Mouse (Mus musculus): ENCODE results near the gene Foxe1. TPM values are rescaled to one million over a fixed set of nuclear protein-coding genes. Genes with fewer than 3 reads are reported as not detected.

The Foxe1 gene
- polyA plus RNA-seq, 1 experiment from 2014 or later, result not detected

DNA sequence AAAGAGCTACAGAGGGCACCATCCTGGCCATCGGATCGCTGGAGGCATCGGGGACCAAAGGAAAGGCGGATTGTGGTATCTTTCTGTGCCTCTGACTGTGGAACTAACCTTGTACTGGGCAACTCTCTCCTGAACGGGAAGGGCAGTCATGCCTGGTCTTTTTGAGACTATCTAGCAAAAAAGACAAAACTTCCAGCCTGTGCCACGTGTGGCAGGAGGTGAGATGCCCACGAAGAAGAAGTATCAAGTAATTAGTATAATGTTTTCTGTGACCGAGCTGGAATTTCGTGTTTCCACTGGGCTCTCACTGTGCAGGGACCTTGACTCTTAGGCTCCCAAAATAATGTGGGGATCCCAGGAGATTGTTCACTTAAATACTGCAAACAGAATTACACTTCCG, 4.4 kb upstream of the Foxe1 start:
- Histone ChIP-seq H3K27ac (no peak overlapping the region), H3K27me3 (peaks cover 94% of the 10 kb centered on the region), H3K36me3 (no peaks in the 10 kb centered on the region), H3K4me1 (peaks cover 22% of the 10 kb centered on the region), H3K4me3 (replicated peaks) (no peak overlapping the region; the same call in 1 of the 2 replicates), H3K4me2 (no peak overlapping the region), H3K9me3 (replicated peaks) (no peaks in the 10 kb centered on the region), H3K9ac (no peak overlapping the region)
- 11% methylated on average over 10 of the region's 10 CpGs for WGBS
- ATAC-seq (replicated peaks; ENCODE audit: low FRiP score), result no peak

DNA sequence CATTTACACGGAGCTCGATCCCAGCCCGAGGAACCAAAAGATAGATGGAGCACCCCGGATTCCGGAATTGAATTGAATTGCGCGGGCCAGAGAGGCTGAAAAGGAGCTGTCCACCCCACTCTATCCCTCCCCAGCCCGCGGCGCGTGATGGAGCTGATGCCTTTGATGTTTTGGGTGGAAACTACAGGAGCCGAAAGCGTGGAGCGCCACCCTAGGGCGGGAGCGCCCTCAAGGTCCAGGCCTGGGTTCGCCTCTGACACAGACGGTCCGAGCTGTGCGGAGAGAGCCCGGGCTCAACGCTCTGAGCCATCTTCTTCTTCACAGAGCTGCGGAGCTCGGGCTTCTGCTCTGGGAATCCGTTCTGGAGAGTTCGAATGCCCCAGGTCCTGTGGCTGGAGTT, 3.8 kb upstream of the Foxe1 start:
- Histone ChIP-seq H3K4me2 (0 out of 2 replicates have a peak overlapping the region, but pooled peaks have one; percentile 12), H3K9me3 (replicated peaks) (no peaks in the 10 kb centered on the region), H3K9ac (no peak overlapping the region), H3K27ac (no peak overlapping the region), H3K4me1 (peaks cover 27% of the 10 kb centered on the region), H3K4me3 (replicated peaks) (peak overlapping the region; percentile 7; the same call in 1 of the 2 replicates), H3K36me3 (no peaks in the 10 kb centered on the region), H3K27me3 (peaks cover 94% of the 10 kb centered on the region)
- no peak for ATAC-seq (replicated peaks; ENCODE audit: low FRiP score)
- under 1% methylated on average over 26 of the region's 26 CpGs for WGBS

DNA sequence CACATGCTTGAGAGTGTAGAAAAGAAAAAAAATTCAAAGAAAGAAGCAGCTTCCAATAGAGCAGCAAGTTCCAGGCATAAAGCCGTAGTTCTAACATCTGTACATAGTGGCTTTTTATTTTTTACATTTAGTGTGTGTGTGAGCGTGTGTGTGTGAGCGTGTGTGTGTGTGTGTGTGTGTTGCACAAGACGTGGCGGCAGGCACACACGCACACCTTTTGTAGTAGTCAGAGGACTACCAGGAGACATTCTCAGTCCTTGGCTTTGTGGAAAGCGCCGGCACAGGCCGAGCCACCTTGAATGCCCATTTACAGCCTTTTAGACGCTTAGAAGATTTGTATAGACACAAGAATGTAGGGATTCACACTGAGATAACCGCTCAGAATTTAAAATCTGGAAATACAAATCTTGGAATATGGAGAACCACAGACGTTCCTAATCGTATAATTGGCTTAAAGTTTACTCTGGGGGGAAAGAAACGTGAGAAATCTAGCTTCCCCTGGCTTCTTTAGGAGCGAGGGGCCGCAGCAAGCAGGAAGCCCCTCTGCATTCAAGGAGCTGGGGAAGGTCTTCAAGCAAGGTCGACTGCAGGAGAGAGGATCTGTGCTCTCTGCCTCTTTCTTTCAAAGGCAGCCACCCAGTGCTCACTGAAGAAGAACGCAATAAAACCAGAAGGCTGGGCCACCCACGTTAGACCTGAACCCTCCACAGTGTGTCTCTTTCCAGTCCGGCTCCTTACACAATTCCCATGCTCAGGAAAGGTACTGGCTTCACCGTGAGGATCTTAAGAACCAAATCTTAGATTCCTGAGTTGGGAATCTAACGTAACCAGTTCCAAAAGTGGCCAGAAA, 1.4 kb upstream of the Foxe1 start:
- H3K36me3 ChIP-seq, result no peaks in the 10 kb centered on the region
- H3K9ac ChIP-seq, result no peak overlapping the region
- H3K4me1 ChIP-seq, result peaks cover 34% of the 10 kb centered on the region
- ATAC-seq (replicated peaks; ENCODE audit: low FRiP score), result no peak
- H3K27me3 ChIP-seq, result peaks cover 100% of the 10 kb centered on the region
- WGBS, result 10% methylated on average over 22 of the region's 22 CpGs
- H3K4me3 ChIP-seq (replicated peaks), result peak overlapping the region; percentile 41
- H3K4me2 ChIP-seq, result peak overlapping the region; percentile 61
- H3K9me3 ChIP-seq (replicated peaks), result no peaks in the 10 kb centered on the region
- H3K27ac ChIP-seq, result no peak overlapping the region

DNA sequence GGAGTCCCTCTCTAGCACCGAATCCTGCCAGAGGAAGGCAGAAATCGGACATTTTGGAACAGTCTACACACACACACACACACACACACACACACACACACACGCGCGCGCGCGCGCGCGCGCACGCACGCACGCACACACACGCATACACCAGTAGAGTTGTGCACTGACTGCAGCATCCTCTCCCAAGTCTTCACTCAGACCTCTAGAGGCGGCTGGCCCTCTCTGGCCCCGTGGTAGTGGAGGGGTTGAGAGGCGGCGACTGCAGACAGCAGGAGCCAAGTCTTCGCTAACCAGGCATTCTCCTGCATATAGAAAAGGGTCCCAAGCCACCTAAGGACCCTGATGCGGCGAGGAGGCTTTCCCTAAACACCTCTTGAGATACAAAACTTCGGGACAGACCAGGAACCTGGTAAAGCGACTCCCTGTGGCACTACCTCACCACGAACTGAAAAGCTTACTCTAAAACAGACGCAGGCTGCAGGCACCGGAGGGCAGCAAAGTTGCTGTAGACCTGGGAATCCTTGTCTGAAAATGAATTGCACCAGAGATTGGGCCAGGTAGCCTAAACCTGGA, 610 bp upstream of the Foxe1 start:
- no peak for ATAC-seq (replicated peaks; ENCODE audit: low FRiP score)
- WGBS, result under 1% methylated on average over 28 of the region's 28 CpGs
- no peak overlapping the region for H3K27ac ChIP-seq
- H3K4me3 ChIP-seq (replicated peaks), result peak overlapping the region; percentile 41
- H3K4me1 ChIP-seq, result peaks cover 34% of the 10 kb centered on the region
- H3K9me3 ChIP-seq (replicated peaks), result no peaks in the 10 kb centered on the region
- no peak overlapping the region for H3K9ac ChIP-seq
- H3K27me3 ChIP-seq, result peaks cover 100% of the 10 kb centered on the region
- H3K4me2 ChIP-seq, result peak overlapping the region; percentile 61
- no peaks in the 10 kb centered on the region for H3K36me3 ChIP-seq

DNA sequence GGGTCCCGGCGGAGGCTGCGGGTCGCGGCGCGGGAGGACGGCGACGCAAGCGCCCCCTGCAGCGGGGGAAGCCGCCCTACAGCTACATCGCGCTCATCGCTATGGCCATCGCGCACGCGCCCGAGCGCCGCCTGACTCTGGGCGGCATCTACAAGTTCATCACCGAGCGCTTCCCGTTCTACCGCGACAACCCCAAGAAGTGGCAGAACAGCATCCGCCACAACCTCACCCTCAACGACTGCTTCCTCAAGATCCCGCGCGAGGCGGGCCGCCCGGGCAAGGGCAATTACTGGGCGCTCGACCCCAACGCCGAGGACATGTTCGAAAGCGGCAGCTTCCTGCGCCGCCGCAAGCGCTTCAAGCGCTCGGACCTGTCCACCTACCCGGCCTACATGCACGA, 879 bp downstream of the Foxe1 start:
- Histone ChIP-seq H3K9ac (no peak overlapping the region), H3K9me3 (replicated peaks) (no peaks in the 10 kb centered on the region), H3K27ac (no peak overlapping the region), H3K36me3 (no peaks in the 10 kb centered on the region), H3K4me1 (peaks cover 34% of the 10 kb centered on the region), H3K27me3 (peaks cover 100% of the 10 kb centered on the region), H3K4me3 (replicated peaks) (peak overlapping the region; percentile 41), H3K4me2 (peak overlapping the region; percentile 61)
- under 1% methylated on average over 51 of the region's 51 CpGs for WGBS
- no peak for ATAC-seq (replicated peaks; ENCODE audit: low FRiP score)

DNA sequence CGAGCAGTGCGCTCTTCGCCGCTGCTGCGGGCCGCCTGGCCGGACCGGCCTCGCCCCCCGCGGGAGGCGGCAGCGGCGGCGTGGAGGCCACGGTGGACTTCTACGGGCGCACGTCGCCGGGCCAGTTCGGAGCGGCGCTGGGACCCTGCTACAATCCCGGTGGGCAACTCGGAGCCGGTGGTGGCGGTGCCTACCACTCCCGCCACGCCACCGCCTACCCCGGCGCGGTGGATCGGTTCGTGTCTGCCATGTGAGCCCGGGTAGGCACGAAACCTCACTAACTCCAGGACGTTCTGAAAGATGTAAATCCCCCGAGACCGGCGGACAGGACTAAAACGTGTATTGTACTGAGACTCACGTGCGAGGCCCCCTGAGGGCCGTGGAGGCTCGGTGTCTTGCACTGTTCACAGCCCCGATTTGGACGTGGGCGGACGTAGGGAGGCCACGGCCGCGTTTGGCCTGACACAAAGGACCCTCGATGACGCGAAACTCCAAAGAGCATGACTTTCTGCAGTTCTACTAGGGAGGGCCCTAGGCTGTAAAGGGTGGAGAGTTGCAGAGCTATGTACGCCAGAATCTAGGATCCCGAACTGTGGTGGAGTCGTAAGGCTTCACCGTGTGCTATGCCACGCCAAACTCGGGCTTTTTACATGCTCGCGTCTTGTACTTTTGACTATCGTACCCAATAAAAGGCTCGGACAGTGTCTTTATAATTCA, 1.8 kb downstream of the Foxe1 start:
- Histone ChIP-seq H3K27ac (no peak overlapping the region), H3K4me1 (peaks cover 32% of the 10 kb centered on the region), H3K36me3 (no peaks in the 10 kb centered on the region), H3K4me3 (replicated peaks) (peak overlapping the region; percentile 41), H3K9ac (no peak overlapping the region), H3K4me2 (peak overlapping the region; percentile 61), H3K9me3 (replicated peaks) (no peaks in the 10 kb centered on the region), H3K27me3 (peaks cover 100% of the 10 kb centered on the region)
- WGBS, result 3% methylated on average over 67 of the region's 67 CpGs
- ATAC-seq (replicated peaks; ENCODE audit: low FRiP score), result no peak

DNA sequence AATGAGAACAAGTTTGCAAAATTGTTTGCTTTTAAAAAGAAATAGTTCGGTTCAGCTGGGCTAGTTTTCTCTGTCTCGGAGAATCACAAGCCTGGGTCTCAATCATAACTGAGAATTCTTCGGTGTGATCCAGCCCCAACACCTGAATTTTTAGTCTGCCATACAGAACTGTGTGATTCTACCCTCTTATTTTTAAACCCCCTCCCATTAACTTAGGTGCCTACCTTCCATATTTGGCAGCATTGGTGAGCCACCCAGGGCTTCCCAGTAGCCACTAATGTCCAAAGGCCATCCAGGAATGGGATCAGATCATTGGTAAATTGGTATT, 2.3 kb downstream of the Foxe1 start:
- Histone ChIP-seq H3K9me3 (replicated peaks) (no peaks in the 10 kb centered on the region), H3K4me2 (no peak overlapping the region), H3K27ac (no peak overlapping the region), H3K27me3 (peaks cover 100% of the 10 kb centered on the region), H3K36me3 (no peaks in the 10 kb centered on the region), H3K9ac (no peak overlapping the region), H3K4me3 (replicated peaks) (no peak overlapping the region), H3K4me1 (peaks cover 32% of the 10 kb centered on the region)
- ATAC-seq (replicated peaks; ENCODE audit: low FRiP score), result no peak
- WGBS, result 21% methylated on average over 3 of the region's 3 CpGs

DNA sequence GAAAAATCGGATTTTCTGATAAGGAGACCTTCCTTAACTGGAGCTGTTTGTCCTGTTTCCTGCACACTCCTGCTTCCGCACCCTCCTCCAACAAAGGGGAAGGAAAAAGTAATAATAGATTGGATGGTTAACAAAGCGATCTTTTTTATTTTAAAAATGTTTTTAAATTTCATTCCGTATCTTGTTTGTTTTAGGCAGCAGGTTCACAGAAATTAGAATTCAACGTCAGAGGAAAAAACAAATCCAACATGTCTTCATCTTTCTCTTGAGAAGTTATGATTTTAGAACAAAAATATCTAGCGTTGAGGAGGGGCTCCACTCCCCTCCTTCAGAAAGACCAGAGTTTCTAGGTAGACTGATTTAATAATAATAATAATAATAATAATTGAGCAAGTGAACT, 2.8 kb downstream of the Foxe1 start:
- no peak overlapping the region for H3K4me3 ChIP-seq (replicated peaks)
- H3K9ac ChIP-seq, result no peak overlapping the region
- H3K36me3 ChIP-seq, result no peaks in the 10 kb centered on the region
- no peak for ATAC-seq (replicated peaks; ENCODE audit: low FRiP score)
- peaks cover 32% of the 10 kb centered on the region for H3K4me1 ChIP-seq
- no peak overlapping the region for H3K4me2 ChIP-seq
- H3K27me3 ChIP-seq, result peaks cover 100% of the 10 kb centered on the region
- H3K9me3 ChIP-seq (replicated peaks), result no peaks in the 10 kb centered on the region
- WGBS, result 24% methylated on average over 6 of the region's 6 CpGs
- no peak overlapping the region for H3K27ac ChIP-seq

DNA sequence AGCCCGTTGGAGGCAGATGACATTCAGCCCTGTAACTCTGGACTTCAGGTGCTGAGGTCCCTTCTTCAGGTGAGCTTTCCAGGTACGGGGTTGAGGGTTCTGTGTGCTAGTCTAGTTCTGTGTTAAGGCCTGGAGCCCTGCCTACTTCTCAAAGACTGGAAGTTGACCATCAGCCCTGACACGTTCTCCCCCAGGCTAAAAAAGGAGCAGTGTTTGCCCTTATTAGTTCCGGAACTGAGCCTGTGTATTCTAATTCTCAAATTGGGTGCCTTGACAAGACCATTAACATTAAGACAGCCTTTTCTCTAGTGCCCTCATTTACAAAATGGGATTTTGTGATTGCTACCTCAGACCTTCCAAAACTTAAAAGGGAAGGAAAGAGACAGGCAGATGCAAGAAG, 3.7 kb downstream of the Foxe1 start:
- no peak overlapping the region for H3K9ac ChIP-seq
- H3K4me3 ChIP-seq (replicated peaks), result no peak overlapping the region
- 5% methylated on average over 4 of the region's 4 CpGs for WGBS
- H3K9me3 ChIP-seq (replicated peaks), result no peaks in the 10 kb centered on the region
- no peak overlapping the region for H3K27ac ChIP-seq
- H3K4me2 ChIP-seq, result no peak overlapping the region
- peaks cover 100% of the 10 kb centered on the region for H3K27me3 ChIP-seq
- no peak for ATAC-seq (replicated peaks; ENCODE audit: low FRiP score)
- peaks cover 32% of the 10 kb centered on the region for H3K4me1 ChIP-seq
- H3K36me3 ChIP-seq, result no peaks in the 10 kb centered on the region

DNA sequence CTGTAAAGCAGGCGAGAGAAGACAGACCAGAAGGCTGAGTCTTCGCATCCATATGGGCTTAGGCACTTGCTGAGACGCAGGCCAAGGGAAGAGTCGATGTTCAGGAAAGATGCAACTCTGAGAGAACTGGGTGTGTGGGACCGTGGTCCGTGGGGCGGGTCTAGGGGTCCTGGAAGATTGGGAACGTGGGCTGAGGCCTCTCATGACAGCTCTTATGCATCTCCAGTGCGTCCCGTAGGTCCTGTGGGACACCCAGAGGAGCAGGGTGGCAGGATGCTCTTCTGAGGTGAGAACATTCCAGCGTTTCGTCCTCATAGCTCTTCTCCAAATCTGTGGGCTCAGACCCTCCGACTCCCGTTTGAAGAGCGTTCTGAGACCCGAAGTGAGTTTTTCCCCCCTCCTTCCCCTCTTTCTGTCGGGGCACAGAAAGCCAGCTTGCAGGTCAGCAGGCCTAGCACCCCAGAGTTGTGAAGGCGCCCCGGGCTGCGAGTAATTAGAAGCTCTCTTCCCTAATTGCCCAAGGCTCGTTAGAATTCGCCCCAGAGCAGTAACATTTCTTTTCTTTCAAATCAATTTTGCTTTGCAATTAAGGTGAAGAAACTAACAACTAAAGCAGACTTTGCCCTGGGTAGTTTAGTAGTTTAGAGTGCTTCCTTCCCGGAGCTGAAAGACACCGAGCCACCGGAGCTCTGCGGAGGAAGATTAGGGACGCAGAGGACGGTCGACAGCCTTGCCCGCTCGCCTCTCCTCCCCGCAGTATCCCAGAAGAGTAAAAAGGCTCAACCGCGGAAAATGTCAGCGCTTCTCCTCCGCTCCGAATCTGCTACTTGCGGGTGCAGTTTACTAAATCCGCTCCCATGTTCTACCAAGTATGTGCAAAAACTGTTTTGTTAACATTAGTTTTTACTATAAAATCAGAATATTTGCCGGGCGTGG, 4.4 kb downstream of the Foxe1 start:
- Histone ChIP-seq H3K36me3 (no peaks in the 10 kb centered on the region), H3K4me1 (peaks cover 25% of the 10 kb centered on the region), H3K9ac (no peak overlapping the region), H3K27ac (no peak overlapping the region), H3K9me3 (replicated peaks) (no peaks in the 10 kb centered on the region), H3K4me2 (no peak overlapping the region), H3K4me3 (replicated peaks) (no peak overlapping the region), H3K27me3 (peaks cover 100% of the 10 kb centered on the region)
- 2% methylated on average over 41 of the region's 41 CpGs for WGBS
- ATAC-seq (replicated peaks; ENCODE audit: low FRiP score), result no peak

DNA sequence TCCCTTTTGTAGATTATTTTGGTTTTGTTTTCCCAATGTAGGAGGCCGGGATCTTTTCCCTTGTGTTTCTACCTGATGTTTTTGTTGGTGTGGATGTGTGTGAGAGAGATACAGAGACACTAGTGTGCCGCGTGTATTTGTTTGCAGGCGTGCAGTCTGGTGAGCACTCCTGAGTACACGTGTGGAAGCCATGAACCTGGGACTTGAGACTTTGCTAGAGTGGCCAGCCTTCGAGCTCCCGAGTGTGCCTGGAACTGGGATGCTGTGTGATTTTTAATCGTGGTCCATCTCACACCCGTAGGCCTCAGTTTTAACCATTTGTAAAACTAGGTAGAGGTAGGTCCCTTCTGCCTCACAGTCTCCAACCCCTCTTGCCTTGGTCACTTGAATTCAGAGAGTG, 5.5 kb downstream of the Foxe1 start:
- WGBS, result 19% methylated on average over 9 of the region's 9 CpGs
- ATAC-seq (replicated peaks; ENCODE audit: low FRiP score), result no peak
- Histone ChIP-seq H3K4me2 (no peak overlapping the region), H3K9me3 (replicated peaks) (no peaks in the 10 kb centered on the region), H3K36me3 (no peaks in the 10 kb centered on the region), H3K9ac (no peak overlapping the region), H3K27ac (no peak overlapping the region), H3K27me3 (peaks cover 100% of the 10 kb centered on the region), H3K4me1 (peaks cover 19% of the 10 kb centered on the region), H3K4me3 (replicated peaks) (no peak overlapping the region)
